12 mouse cellular contexts compared by ENCODE assay signal in genomic region chr3:107964656-107965308, GRCm38 (mm10). TPM values are rescaled to one million over a fixed set of nuclear protein-coding genes. Genes with fewer than 3 reads are reported as not detected.
DNase-seq lines count a peak whose midpoint lies in the region; ATAC-seq and TF ChIP-seq lines count a peak whose summit lies in the region.
"Had no signal": no experiment of that assay in that cellular context is flagged by ENCODE, and none has a peak within 500 bp of the region (broad histone marks: within the 10 kb centered on the region; RNA-seq: fewer than 3 reads in every experiment).

No protein-coding gene starts in this region.

- peak; percentile 54 to 76 for DNase-seq in adrenal gland, adult (ENCODE audit: inconsistent age in 2 of 2, low spot score in 1 of 2)
- DNase-seq in adrenal gland, postnatal 4 days (ENCODE audit: low spot score in 2 of 2): no peak
- DNase-seq in neural tube, embryonic 10.5 days (ENCODE audit: extremely low spot score, low spot score): no peak
- peak; percentile 65 for DNase-seq in stomach, postnatal 0 days (ENCODE audit: low spot score)
- no peak for DNase-seq in thymus, adult 18-20 months
- DNase-seq in retina, postnatal 1 day: no peak
- DNase-seq: B cell, adult 2 months had no signal

- H3K4me3 ChIP-seq in neural tube, embryonic 13.5 days: no peak overlapping the region
- no peak overlapping the region for H3K4me3 ChIP-seq in intestine, postnatal 0 days (ENCODE audit: low read depth, low read length)
- no peak overlapping the region for H3K4me3 ChIP-seq in stomach, postnatal 0 days (ENCODE audit: low read depth, low read length)
- H3K4me3 ChIP-seq: embryonic facial prominence, embryonic 15.5 days; limb, embryonic 10.5 days had no signal

- H3K27ac ChIP-seq in neural tube, embryonic 13.5 days (replicated peaks): no peak overlapping the region
- peak overlapping the region; percentile 50; the same call in 1 of the 2 replicates for H3K27ac ChIP-seq in intestine, postnatal 0 days (ENCODE audit: low read depth, low read length)
- H3K27ac ChIP-seq in stomach, postnatal 0 days (replicated peaks): peak overlapping the region; percentile 85
- H3K27ac ChIP-seq: embryonic facial prominence, embryonic 15.5 days; kidney, postnatal 0 days; limb, embryonic 10.5 days had no signal

- WGBS in neural tube, embryonic 13.5 days: 70% methylated on average over 5 of the region's 5 CpGs
- 35% methylated on average over 5 of the region's 5 CpGs for WGBS in intestine, postnatal 0 days
- WGBS in stomach, postnatal 0 days: 39% methylated on average over 5 of the region's 5 CpGs

- peaks cover 5% of the 10 kb centered on the region; the same call in 1 of the 2 replicates for H3K4me1 ChIP-seq in neural tube, embryonic 13.5 days (replicated peaks)
- no peaks in the 10 kb centered on the region for H3K4me1 ChIP-seq in intestine, postnatal 0 days (replicated peaks; ENCODE audit: control insufficient read depth, insufficient read depth, low read length)
- no peaks in the 10 kb centered on the region for H3K4me1 ChIP-seq in stomach, postnatal 0 days (replicated peaks; ENCODE audit: control insufficient read depth, insufficient read depth)
- H3K4me1 ChIP-seq: embryonic facial prominence, embryonic 15.5 days had no signal

- H3K27me3 ChIP-seq in neural tube, embryonic 13.5 days: no peaks in the 10 kb centered on the region
- H3K27me3 ChIP-seq in intestine, postnatal 0 days (replicated peaks; ENCODE audit: control insufficient read depth, insufficient read depth, low read length): no peaks in the 10 kb centered on the region
- no peaks in the 10 kb centered on the region for H3K27me3 ChIP-seq in stomach, postnatal 0 days (ENCODE audit: control insufficient read depth, insufficient read depth, low read length)
- H3K27me3 ChIP-seq: embryonic facial prominence, embryonic 15.5 days had no signal

- H3K4me2 ChIP-seq in neural tube, embryonic 13.5 days: no peak overlapping the region
- peak overlapping the region; percentile 28 for H3K4me2 ChIP-seq in intestine, postnatal 0 days (replicated peaks; ENCODE audit: low read depth)
- no peak overlapping the region for H3K4me2 ChIP-seq in stomach, postnatal 0 days (replicated peaks; ENCODE audit: low read depth)
- H3K4me2 ChIP-seq: embryonic facial prominence, embryonic 15.5 days had no signal

- 0 out of 2 replicates have a peak, but pooled peaks have one; percentile 36 for ATAC-seq in neural tube, embryonic 13.5 days (ENCODE audit: low read depth)
- peak; percentile 17 for ATAC-seq in intestine, postnatal 0 days
- ATAC-seq in stomach, postnatal 0 days (ENCODE audit: low FRiP score, low TSS enrichment): peak; percentile 56

- no peak for TF ChIP-seq EP300 in stomach, postnatal 0 days (optimal IDR thresholded peaks at IDR 0.05)

- H3K36me3 ChIP-seq in neural tube, embryonic 13.5 days: no peaks in the 10 kb centered on the region
- no peaks in the 10 kb centered on the region for H3K36me3 ChIP-seq in intestine, postnatal 0 days (ENCODE audit: control insufficient read depth, insufficient read depth)
- no peaks in the 10 kb centered on the region for H3K36me3 ChIP-seq in stomach, postnatal 0 days (ENCODE audit: control insufficient read depth, insufficient read depth, low read length)
- H3K36me3 ChIP-seq: embryonic facial prominence, embryonic 15.5 days; limb, embryonic 10.5 days had no signal

- TF ChIP-seq CTCF in intestine, postnatal 0 days (IDR thresholded peaks at IDR 0.05; ENCODE audit: low read depth): no peak
- TF ChIP-seq CTCF in stomach, postnatal 0 days (IDR thresholded peaks at IDR 0.05; ENCODE audit: low read depth): no peak

- no peaks in the 10 kb centered on the region for H3K9me3 ChIP-seq in neural tube, embryonic 13.5 days
- no peaks in the 10 kb centered on the region for H3K9me3 ChIP-seq in intestine, postnatal 0 days (ENCODE audit: control insufficient read depth)
- no peaks in the 10 kb centered on the region for H3K9me3 ChIP-seq in stomach, postnatal 0 days (ENCODE audit: control insufficient read depth, low read length)
- H3K9me3 ChIP-seq: embryonic facial prominence, embryonic 15.5 days; limb, embryonic 10.5 days had no signal

- no peak overlapping the region for H3K9ac ChIP-seq in neural tube, embryonic 13.5 days
- H3K9ac ChIP-seq in intestine, postnatal 0 days (ENCODE audit: low read depth, low read length): no peak overlapping the region
- H3K9ac ChIP-seq in stomach, postnatal 0 days (ENCODE audit: low read length): no peak overlapping the region
- H3K9ac ChIP-seq: embryonic facial prominence, embryonic 15.5 days had no signal

RNA-seq across cellular contexts. Expression of gene Gstm3, which starts 4.3 kb away (rescaled TPM):
- under 1 TPM in 1 of 2 experiments, not detected in 1; 0.31 TPM for total RNA-seq in adrenal gland, postnatal 4 days (2021)
- not detected in 2 replicates for polyA plus RNA-seq in neural tube, embryonic 13.5 days (2015; fragmentation: Nextera tagmentation; extraction: Ambion mirVana)
- 53.9 and 60.7 TPM in 2 replicates for polyA plus RNA-seq in intestine, postnatal 0 days (2015; fragmentation: Nextera tagmentation; extraction: Ambion mirVana)
- polyA plus RNA-seq in stomach, postnatal 0 days (2015; fragmentation: Nextera tagmentation; extraction: Ambion mirVana): 53.8 and 54.0 TPM in 2 replicates
- polyA plus RNA-seq: embryonic facial prominence, embryonic 15.5 days; limb, embryonic 10.5 days had no signal

RNA-seq across cellular contexts. Expression of gene Gstm6, which starts 21.2 kb away (rescaled TPM):
- total RNA-seq in adrenal gland, postnatal 4 days (2021): 10 to 100 TPM in 1 of 2 experiments, 1 to 10 TPM in 1; 9.0 to 11.0 TPM
- polyA plus RNA-seq in neural tube, embryonic 13.5 days (2015; fragmentation: Nextera tagmentation; extraction: Ambion mirVana): 11.5 and 14.8 TPM in 2 replicates
- 21.6 and 21.9 TPM in 2 replicates for polyA plus RNA-seq in intestine, postnatal 0 days (2015; fragmentation: Nextera tagmentation; extraction: Ambion mirVana)
- 13.7 and 15.8 TPM in 2 replicates for polyA plus RNA-seq in stomach, postnatal 0 days (2015; fragmentation: Nextera tagmentation; extraction: Ambion mirVana)

RNA-seq across cellular contexts. Expression of gene Gstm2, which starts 21.5 kb away (rescaled TPM):
- 100 to 1,000 TPM; 134 to 153 TPM for total RNA-seq in adrenal gland, postnatal 4 days (2021)
- 10.3 and 10.9 TPM in 2 replicates for polyA plus RNA-seq in neural tube, embryonic 13.5 days (2015; fragmentation: Nextera tagmentation; extraction: Ambion mirVana)
- 94.6 and 108 TPM in 2 replicates for polyA plus RNA-seq in intestine, postnatal 0 days (2015; fragmentation: Nextera tagmentation; extraction: Ambion mirVana)
- polyA plus RNA-seq in stomach, postnatal 0 days (2015; fragmentation: Nextera tagmentation; extraction: Ambion mirVana): 189 and 195 TPM in 2 replicates

RNA-seq across cellular contexts. Expression of gene Gstm7, which starts 33.2 kb away (rescaled TPM):
- 10 to 100 TPM; 68.4 to 78.5 TPM for total RNA-seq in adrenal gland, postnatal 4 days (2021)
- 98.5 and 102 TPM in 2 replicates for polyA plus RNA-seq in neural tube, embryonic 13.5 days (2015; fragmentation: Nextera tagmentation; extraction: Ambion mirVana)
- 13.0 TPM in 2 replicates for polyA plus RNA-seq in intestine, postnatal 0 days (2015; fragmentation: Nextera tagmentation; extraction: Ambion mirVana)
- 12.4 and 15.9 TPM in 2 replicates for polyA plus RNA-seq in stomach, postnatal 0 days (2015; fragmentation: Nextera tagmentation; extraction: Ambion mirVana)

RNA-seq across cellular contexts. Expression of gene Gstm1, which starts 53.0 kb away (rescaled TPM):
- total RNA-seq in adrenal gland, postnatal 4 days (2021): 100 to 1,000 TPM; 144 to 170 TPM
- 67.1 and 73.6 TPM in 2 replicates for polyA plus RNA-seq in neural tube, embryonic 13.5 days (2015; fragmentation: Nextera tagmentation; extraction: Ambion mirVana)
- 92.7 and 96.3 TPM in 2 replicates for polyA plus RNA-seq in intestine, postnatal 0 days (2015; fragmentation: Nextera tagmentation; extraction: Ambion mirVana)
- 892 and 954 TPM in 2 replicates for polyA plus RNA-seq in stomach, postnatal 0 days (2015; fragmentation: Nextera tagmentation; extraction: Ambion mirVana)

Comparison
In these comparisons a context has a peak if more than half of its experiments do, and no peak if none do; other contexts are left out.
1. DNase-seq: peak in adrenal gland, adult (2 of 2) and stomach, postnatal 0 days (single experiment); none in adrenal gland, postnatal 4 days (0 of 2), neural tube, embryonic 10.5 days (single experiment), thymus, adult 18-20 months (0 of 2) and retina, postnatal 1 day (single experiment).
2. RNA of gene Gstm3, which starts 4.3 kb away (polyA plus RNA-seq): 53.9 to 60.7 TPM in intestine, postnatal 0 days and 53.8 to 54.0 TPM in stomach, postnatal 0 days; not detected in neural tube, embryonic 13.5 days; every median in the first group is over 10 times any median in the second.
3. Peak in every context shown above with its lines, with median percentiles within 50 percentile points of each other: ATAC-seq.